Comparison of ENCODE assay signal across 28 mouse cellular contexts in genomic region chr6:147315207-147315606, GRCm38 (mm10). TPM values are rescaled to one million over a fixed set of nuclear protein-coding genes. Genes with fewer than 3 reads are reported as not detected.
DNase-seq lines count a peak whose midpoint lies in the region; ATAC-seq and TF ChIP-seq lines count a peak whose summit lies in the region.
"Had no signal": no experiment of that assay in that cellular context is flagged by ENCODE, and none has a peak within 500 bp of the region (broad histone marks: within the 10 kb centered on the region; RNA-seq: fewer than 3 reads in every experiment).

No protein-coding gene starts in this region.

- no peak overlapping the region for H3K9ac ChIP-seq in lung, embryonic 14.5 days
- H3K9ac ChIP-seq in stomach, embryonic 16.5 days (ENCODE audit: low read length): no peak overlapping the region
- H3K9ac ChIP-seq: embryonic facial prominence, embryonic 13.5 days; embryonic facial prominence, embryonic 15.5 days; forebrain, embryonic 12.5 days had no signal

- H3K4me2 ChIP-seq in lung, embryonic 14.5 days: no peak overlapping the region
- H3K4me2 ChIP-seq in stomach, embryonic 16.5 days (ENCODE audit: low read depth, low read length): no peak overlapping the region
- H3K4me2 ChIP-seq: embryonic facial prominence, embryonic 13.5 days; embryonic facial prominence, embryonic 15.5 days; forebrain, embryonic 12.5 days had no signal

- H3K4me1 ChIP-seq in lung, embryonic 14.5 days (ENCODE audit: insufficient read depth): no peaks in the 10 kb centered on the region
- peaks cover 7% of the 10 kb centered on the region; the same call in 1 of the 2 replicates for H3K4me1 ChIP-seq in stomach, embryonic 16.5 days (ENCODE audit: control insufficient read depth, insufficient read depth, low read length)
- H3K4me1 ChIP-seq: forebrain, embryonic 10.5 days; forebrain, embryonic 12.5 days had no signal

- no peak overlapping the region for H3K4me3 ChIP-seq in lung, embryonic 14.5 days (ENCODE audit: low read depth, low read length)
- H3K4me3 ChIP-seq in stomach, embryonic 16.5 days (replicated peaks; ENCODE audit: low read length): no peak overlapping the region
- H3K4me3 ChIP-seq: embryonic facial prominence, embryonic 13.5 days; embryonic facial prominence, embryonic 15.5 days; erythroblast, embryonic 14.5 days; forebrain, embryonic 10.5 days; forebrain, embryonic 12.5 days had no signal

- H3K27ac ChIP-seq in lung, embryonic 14.5 days (ENCODE audit: low read depth): no peak overlapping the region
- H3K27ac ChIP-seq in stomach, embryonic 16.5 days (ENCODE audit: low read length): no peak overlapping the region
- H3K27ac ChIP-seq: embryonic facial prominence, embryonic 13.5 days; embryonic facial prominence, embryonic 15.5 days; forebrain, embryonic 10.5 days; forebrain, embryonic 12.5 days had no signal

- H3K36me3 ChIP-seq in lung, embryonic 14.5 days (ENCODE audit: insufficient read depth): no peaks in the 10 kb centered on the region
- no peaks in the 10 kb centered on the region for H3K36me3 ChIP-seq in stomach, embryonic 16.5 days (ENCODE audit: control insufficient read depth, insufficient read depth, low read length)
- H3K36me3 ChIP-seq: embryonic facial prominence, embryonic 13.5 days; embryonic facial prominence, embryonic 15.5 days; forebrain, embryonic 10.5 days; forebrain, embryonic 12.5 days; G1E had no signal

- DNase-seq in lung, embryonic 14.5 days: peak; percentile 14
- no peak for DNase-seq in lung, postnatal 4 days
- DNase-seq in cerebellum, postnatal 25 days: no peak
- no peak for DNase-seq in gastrocnemius, postnatal 36 days
- DNase-seq: adrenal gland, adult 8-10 months; adrenal gland, postnatal 14 days; adrenal gland, postnatal 36 days; B cell, adult 2 months; cerebellum, adult 11-12 months; cerebellum, adult 2 months; cerebellum, adult 9-10 months; cerebellum, postnatal 10 days; cerebellum, postnatal 36 days; embryo, embryonic 11 days had no signal

- intact Hi-C loops in gastrocnemius, postnatal 36 days (cut with DNase I): no loop called here

- ATAC-seq in lung, embryonic 14.5 days (ENCODE audit: insufficient read depth): peak; percentile 41; the same call in 1 of the 2 replicates
- ATAC-seq in stomach, embryonic 16.5 days (ENCODE audit: insufficient read depth, low FRiP score): peak; percentile 66; the same call in 1 of the 2 replicates
- ATAC-seq: activated CD4-positive, CD25-positive, alpha-beta regulatory T cell, adult 4 months; CD4-positive, CD25-positive, alpha-beta regulatory T cell, adult 4 months; forebrain, embryonic 14.5 days; forebrain, embryonic 16.5 days; Patski had no signal

- WGBS in lung, embryonic 14.5 days: 53% methylated on average over 5 of the region's 5 CpGs
- 62% methylated on average over 5 of the region's 5 CpGs for WGBS in stomach, embryonic 16.5 days

- H3K9me3 ChIP-seq in lung, embryonic 14.5 days (ENCODE audit: low read depth, low read length): no peaks in the 10 kb centered on the region
- H3K9me3 ChIP-seq in stomach, embryonic 16.5 days (replicated peaks; ENCODE audit: control insufficient read depth, low read length): no peaks in the 10 kb centered on the region
- H3K9me3 ChIP-seq: embryonic facial prominence, embryonic 13.5 days; embryonic facial prominence, embryonic 15.5 days; forebrain, embryonic 10.5 days; forebrain, embryonic 12.5 days; G1E had no signal

- TF ChIP-seq CTCF in lung, embryonic 14.5 days (IDR thresholded peaks at IDR 0.05; ENCODE audit: low read depth): no peak

- no peaks in the 10 kb centered on the region for H3K27me3 ChIP-seq in lung, embryonic 14.5 days (ENCODE audit: insufficient read depth, low read length)
- no peaks in the 10 kb centered on the region for H3K27me3 ChIP-seq in stomach, embryonic 16.5 days (ENCODE audit: control insufficient read depth, insufficient read depth, low read length)
- H3K27me3 ChIP-seq: CH12.LX; embryonic facial prominence, embryonic 13.5 days; embryonic facial prominence, embryonic 15.5 days; forebrain, embryonic 12.5 days had no signal

RNA-seq across cellular contexts. Expression of gene Pthlh, which starts 51.2 kb away (rescaled TPM):
- polyA plus RNA-seq in lung, embryonic 14.5 days (2014; fragmentation: Nextera tagmentation; extraction: Ambion mirVana): 12.3 and 13.1 TPM in 2 replicates
- 3.6 and 3.9 TPM in 2 replicates for polyA plus RNA-seq in stomach, embryonic 16.5 days (2015; fragmentation: Nextera tagmentation; extraction: Ambion mirVana)
- 1 to 10 TPM; 1.2 to 1.9 TPM for total RNA-seq in gastrocnemius, postnatal 36 days (2021)
- total RNA-seq: CH12.LX; common myeloid progenitor, adult 5-6 weeks; G1E had no signal
- polyA plus RNA-seq: activated CD4-positive, CD25-positive, alpha-beta regulatory T cell, adult 4 months; CD4-positive, CD25-positive, alpha-beta regulatory T cell, adult 4 months; erythroblast, embryonic 14.5 days; G1E had no signal
